Mouse (Mus musculus) mature B cell (primary cell): ENCODE measurements at regions not wholly inside any gene's neighbourhood (a gene's known extent, or its start where the extent isn't known, plus 50 kb on each side); places are given as distances from the start of the nearest gene placed in this dataset.

Experiments
- in situ Hi-C: fragments of 300-500 bp; cut with MboI; formaldehyde crosslinking; loops from 2 replicates; pipeline ENCODE4 v1.14.3; 2019

DNA sequence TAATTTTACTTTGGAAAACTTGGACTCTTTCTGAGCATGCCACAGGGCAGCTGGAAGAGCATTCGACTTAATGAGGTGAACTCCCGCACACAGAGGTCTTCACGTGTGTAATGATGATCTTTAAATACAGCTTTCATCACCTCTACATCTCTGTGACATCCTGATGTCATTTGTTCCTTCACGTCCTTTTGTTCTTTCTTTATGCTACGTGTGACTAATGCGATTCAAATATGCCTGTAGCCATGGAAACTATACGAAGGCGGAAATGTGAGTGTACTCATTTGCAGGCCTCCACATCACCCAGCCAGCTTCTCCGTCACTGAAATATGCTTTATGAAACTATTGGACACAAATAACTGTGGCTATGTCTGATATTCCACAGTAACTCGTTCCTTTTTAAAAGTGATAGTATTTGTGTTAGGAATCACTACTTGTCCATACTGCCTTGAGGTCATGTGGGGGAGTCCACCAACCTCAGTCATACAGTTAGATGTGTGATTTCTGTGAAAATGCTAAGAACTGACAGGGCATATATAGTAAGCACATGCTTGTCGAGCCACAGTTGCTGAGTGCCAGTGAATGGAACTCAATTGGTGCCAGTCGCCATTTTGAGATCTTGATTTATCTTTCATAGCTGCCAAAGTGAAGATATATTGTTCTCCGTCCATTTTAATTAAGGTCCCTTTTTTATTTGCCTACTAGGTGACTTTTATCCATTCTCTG, 145.9 kb downstream of the Plk2 start:
- in situ Hi-C loops, result no loop called here

- in situ Hi-C loops, result no loop called here
These were observed 146.7 kb downstream of the Plk2 start for GRCm38 (mm10) chr13:110541288-110542148.

- in situ Hi-C loops, result no loop called here
These were observed 147.6 kb downstream of the Plk2 start for GRCm38 (mm10) chr13:110542303-110543065.

DNA sequence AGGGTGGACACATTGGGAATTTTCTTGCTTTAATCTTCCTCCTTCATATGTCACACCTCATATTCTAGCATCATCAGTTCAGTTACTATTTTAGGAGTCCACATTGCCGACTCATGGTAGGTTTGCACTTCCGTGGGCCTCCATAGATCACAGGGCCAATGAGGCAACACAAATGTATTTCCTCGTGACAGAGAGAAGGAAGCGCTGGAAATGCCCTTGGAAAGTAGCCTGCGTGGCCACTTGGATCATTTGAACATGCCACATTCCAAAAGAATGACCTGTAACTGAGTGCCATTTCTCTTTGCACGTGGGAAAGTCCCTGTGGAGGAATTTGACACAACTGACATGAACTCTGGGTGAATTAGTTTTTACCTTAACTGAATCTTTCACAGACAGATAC, 150.6 kb downstream of the Plk2 start:
- in situ Hi-C loops, result no loop called here

- in situ Hi-C loops, result no loop called here
These were observed 160.9 kb downstream of the Plk2 start for GRCm38 (mm10) chr13:110555529-110556319.

DNA sequence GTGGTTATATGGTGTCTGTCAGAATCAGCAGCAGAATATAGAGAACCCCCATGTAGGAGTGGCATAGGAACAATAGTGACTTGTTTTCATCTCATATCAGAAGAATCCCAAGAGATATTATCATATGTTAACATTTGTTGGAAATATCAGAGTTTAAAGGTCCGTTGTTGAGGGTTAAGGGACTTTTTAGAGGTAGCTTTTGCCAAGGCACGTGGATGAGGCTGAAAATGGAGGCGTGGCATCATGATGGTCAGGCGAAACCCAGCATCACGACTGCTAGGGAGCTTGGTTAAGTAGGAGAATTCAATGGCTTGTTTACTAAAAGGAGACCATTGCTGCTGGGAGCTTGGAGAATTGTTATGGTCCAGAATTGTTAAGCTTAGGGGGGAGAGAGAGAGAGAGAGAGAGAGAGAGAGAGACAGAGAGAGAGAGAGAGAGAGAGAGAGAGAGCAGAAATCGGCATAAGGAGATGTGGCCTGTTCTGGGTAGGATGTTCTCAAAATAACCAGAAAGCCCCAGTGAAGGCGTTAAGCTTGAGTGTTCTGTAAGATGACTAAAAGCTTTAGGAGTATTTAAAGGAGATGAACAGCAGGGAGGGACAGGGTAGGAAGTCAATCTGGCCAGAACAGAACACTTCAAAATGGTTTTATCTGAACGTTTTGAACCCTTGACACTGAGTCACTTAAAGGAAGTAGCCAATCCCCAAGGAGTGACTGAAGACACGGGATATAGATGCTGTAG, 161.7 kb downstream of the Plk2 start:
- in situ Hi-C loops, result no loop called here

GRCm38 (mm10) chr13:110557930-110558727, 163.3 kb downstream of the Plk2 start:
- in situ Hi-C loops, result no loop called here

DNA sequence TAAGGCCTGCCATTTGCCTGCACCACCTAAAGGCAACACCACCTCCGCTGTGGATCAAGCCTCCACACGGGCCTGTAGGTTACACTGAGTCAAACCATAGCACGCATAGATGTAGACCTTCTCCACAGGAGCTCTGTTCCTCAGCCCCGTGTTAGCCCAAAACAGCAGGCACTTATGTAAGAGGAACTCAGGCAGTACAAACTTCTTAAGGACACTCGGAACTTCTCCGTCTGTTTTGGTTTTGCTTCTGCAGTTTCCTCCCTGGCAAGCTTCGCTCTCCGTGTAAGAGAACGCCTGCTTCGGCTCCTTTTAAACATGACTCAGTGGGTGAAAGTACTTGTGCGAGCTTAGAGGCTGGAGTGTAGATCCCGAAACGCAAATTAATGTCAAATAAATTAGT, 165.7 kb downstream of the Plk2 start:
- in situ Hi-C loops, result loop anchor here (10.0 kb wide), 1 partner anchor 166 kb away; the partner anchor contains the start of gene Plk2

DNA sequence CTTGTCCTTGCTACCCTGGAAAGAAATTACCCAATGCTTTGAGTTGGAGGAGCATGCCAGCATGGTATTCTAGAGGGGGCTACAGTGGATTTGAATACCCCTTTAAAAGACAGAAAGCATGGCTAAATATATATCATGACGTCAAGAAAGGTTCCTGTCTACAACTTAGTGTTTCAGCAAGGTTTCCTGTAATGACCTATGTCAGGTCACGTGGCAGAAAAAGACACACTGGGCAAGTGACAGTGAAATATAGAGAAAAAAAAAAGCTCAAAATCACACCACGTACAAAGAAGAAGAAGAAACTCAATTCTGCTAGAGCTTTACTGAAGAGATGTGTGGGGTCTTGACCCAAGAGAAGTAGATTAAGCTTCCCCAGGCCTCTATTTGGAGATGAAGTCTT, 167.7 kb downstream of the Plk2 start:
- in situ Hi-C loops, result loop anchor here (10.0 kb wide), 1 partner anchor 168 kb away; the partner anchor contains the start of gene Plk2

DNA sequence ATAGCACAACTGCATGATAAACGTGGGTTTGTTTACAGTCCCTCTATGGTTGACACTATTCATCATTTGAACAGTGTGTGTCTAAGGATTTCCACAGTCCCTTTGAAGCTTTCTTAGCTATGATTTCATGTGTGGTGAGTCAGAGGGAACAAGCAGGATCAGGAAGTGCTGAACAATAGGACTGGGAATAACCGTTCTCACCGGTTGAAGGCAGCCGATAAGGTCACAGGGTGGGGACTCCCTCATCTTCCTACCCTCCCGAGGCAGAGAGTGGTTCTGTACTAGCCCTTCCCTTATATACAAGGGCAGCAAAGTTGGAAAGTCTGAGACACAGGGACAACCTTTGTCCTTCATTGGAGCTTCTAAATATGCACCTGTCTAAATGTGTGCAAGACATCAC, 168.1 kb downstream of the Plk2 start:
- in situ Hi-C loops, result loop anchor here (10.0 kb wide), 1 partner anchor 168 kb away; the partner anchor contains the start of gene Plk2

GRCm38 (mm10) chr13:110563967-110564366, 169.1 kb downstream of the Plk2 start:
- in situ Hi-C loops, result loop anchor here (10.0 kb wide), 1 partner anchor 169 kb away; the partner anchor contains the start of gene Plk2

- in situ Hi-C loops, result loop anchor here (10.0 kb wide), 1 partner anchor 174 kb away; the partner anchor contains the start of gene Plk2
These were observed 173.8 kb downstream of the Plk2 start for GRCm38 (mm10) chr13:110568482-110569179.

DNA sequence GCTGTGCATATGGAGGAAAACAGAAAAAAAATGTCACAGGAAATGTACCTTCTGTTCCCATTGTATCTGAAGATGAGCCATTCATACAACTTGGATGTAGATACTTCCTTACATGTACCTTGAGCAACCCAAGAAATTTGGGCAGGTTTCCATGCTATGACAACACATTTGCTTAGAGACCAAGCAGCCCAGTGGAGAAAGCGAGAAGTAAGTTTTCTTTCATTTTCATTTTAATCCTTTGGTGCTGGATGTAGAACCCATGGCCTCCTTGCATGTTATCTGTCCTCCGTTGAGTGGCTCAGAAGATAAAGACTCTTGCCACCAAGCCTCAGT, 174.3 kb downstream of the Plk2 start:
- in situ Hi-C loops, result loop anchor here (10.0 kb wide), 1 partner anchor 174 kb away; the partner anchor contains the start of gene Plk2

GRCm38 (mm10) chr13:110570386-110570785, 175.5 kb downstream of the Plk2 start:
- in situ Hi-C loops, result no loop called here

DNA sequence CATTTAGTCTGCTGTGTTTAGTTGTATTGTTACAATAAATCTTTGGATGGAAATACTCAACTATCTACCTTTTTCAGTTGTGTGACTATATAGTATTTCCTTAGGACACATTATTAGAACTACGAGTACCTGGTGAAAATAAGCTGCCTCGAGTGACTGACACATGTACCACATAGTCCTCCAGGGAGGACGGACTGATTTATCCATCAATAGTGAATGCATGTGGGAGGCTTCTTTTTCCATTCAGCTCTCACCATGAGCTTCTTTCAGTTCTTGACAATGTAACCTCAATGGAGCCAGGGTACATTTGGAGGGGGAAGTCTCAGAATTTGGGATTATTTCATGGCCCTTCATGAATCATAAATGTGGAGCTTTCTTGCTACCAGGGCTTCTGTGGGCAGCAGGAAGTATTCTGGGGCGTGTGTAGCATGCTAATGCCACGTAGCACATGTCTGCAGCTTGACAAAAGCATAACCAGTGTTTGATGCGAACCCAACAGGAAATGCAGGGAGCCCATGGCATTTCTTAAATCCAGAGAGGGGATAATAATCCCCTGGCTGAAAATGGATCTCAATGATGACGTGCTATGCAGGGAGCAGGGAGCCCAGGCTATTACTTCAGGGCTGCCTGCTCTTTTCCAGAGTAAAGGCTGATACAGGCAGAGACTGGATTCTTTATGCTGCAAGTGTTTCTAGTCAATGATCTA, 178.7 kb downstream of the Plk2 start:
- in situ Hi-C loops, result no loop called here

GRCm38 (mm10) chr13:110574764-110575471, 180.1 kb downstream of the Plk2 start:
- in situ Hi-C loops, result no loop called here

DNA sequence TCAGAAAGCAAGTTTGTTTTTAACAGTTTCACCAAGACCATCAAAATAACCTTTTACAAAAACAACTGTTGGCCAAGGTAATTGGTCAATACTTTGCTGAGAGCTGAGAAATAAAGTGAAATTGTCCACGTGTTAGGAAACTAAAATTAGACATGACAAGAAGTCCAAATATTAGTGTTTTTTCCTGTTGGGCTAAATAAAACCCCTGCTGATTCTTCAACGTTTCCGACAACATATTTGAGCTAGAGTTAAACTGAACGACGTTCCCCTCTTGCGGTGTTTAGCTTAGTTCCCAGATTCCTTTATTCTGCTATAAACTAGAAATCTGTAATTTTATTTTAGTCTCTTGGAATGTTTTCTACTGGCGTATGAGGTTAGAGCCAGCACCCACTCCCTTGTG, 183.3 kb downstream of the Plk2 start:
- in situ Hi-C loops, result no loop called here

DNA sequence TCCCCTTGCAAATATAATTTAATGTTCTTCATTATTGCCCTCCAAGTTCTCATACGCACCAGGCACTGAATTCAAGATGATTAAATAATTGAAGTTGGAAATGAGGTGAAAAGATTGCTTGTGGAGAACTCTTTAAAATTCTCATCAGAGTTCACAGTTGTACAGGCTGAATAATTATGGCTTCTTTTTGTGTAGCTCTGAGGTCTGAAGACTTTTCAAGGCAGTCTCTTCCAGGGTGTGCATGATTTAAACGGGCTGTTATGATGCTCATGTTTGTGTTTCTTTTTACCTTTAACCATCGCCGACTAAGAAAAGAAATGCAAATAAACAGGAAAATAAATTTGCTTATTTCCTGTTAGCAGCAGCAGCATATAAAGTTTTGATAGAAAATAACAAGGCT, 185.3 kb downstream of the Plk2 start:
- in situ Hi-C loops, result no loop called here
